Mouse (Mus musculus) ES-Bruce4 (cell line): ENCODE data around the gene Akap8l. TPM values are rescaled to one million over a fixed set of nuclear protein-coding genes. Genes with fewer than 3 reads are reported as not detected.

Source experiments
- H3K27ac ChIP-seq: 2 replicates; pipeline ENCODE4 v1.5.1; 2012; ENCODE audit warnings: low read length, inconsistent platforms; ENCODE audit not compliant: insufficient read depth
- H3K27me3 ChIP-seq: 2 replicates; pipeline ENCODE4 v1.6.1; 2012; ENCODE audit warnings: mild to moderate bottlenecking, low read length, inconsistent platforms; ENCODE audit not compliant: control insufficient read depth, poor library complexity, insufficient read depth, severe bottlenecking
- H3K36me3 ChIP-seq: 2 replicates; pipeline ENCODE4 v1.6.1; 2012; ENCODE audit warnings: inconsistent platforms, mild to moderate bottlenecking, low read length, moderate library complexity; ENCODE audit not compliant: control insufficient read depth, poor library complexity, insufficient read depth, severe bottlenecking
- H3K4me1 ChIP-seq: one replicate; pipeline ENCODE4 v1.8.1; 2011; ENCODE audit warnings: low read length; ENCODE audit not compliant: control insufficient read depth, insufficient read depth
- H3K4me3 ChIP-seq: 2 replicates; pipeline ENCODE4 v1.5.1; 2011; ENCODE audit warnings: low read depth, mild to moderate bottlenecking, low read length
- H3K9ac ChIP-seq: 2 replicates; pipeline ENCODE4 v1.6.1; 2012; ENCODE audit warnings: low read depth, mild to moderate bottlenecking, inconsistent platforms; ENCODE audit not compliant: poor library complexity, severe bottlenecking
- H3K9me3 ChIP-seq: replicated peaks from 2 replicates; pipeline ENCODE4 v1.6.1; 2012; ENCODE audit warnings: mild to moderate bottlenecking, low read length, inconsistent platforms; ENCODE audit not compliant: control insufficient read depth, poor library complexity, insufficient read depth, severe bottlenecking
- CTCF ChIP-seq: IDR thresholded peaks from one replicate; pipeline ENCODE4 v1.8.1; 2011; ENCODE audit warnings: low read depth, low read length
- EP300 ChIP-seq: IDR thresholded peaks from 2 replicates; pipeline ENCODE4 v1.6.1; 2011; ENCODE audit warnings: low read depth, low read length; ENCODE audit not compliant: insufficient read depth
- POLR2A ChIP-seq: IDR thresholded peaks from one replicate; pipeline ENCODE4 v1.8.1; 2011; ENCODE audit warnings: low read length; ENCODE audit not compliant: insufficient read depth
- polyA plus RNA-seq: library from polyadenylated mRNA; stranded (reverse); fragments of >200 nt; gene quantifications from 2 replicates; pipeline ENCODE4 v1.2.4, GENCODE M21; 2011; ENCODE audit warnings: low read depth; ENCODE audit not compliant: missing spikeins, insufficient read depth, insufficient read length

The Akap8l gene
- polyA plus RNA-seq, 1 experiment, result 67.7 TPM

DNA sequence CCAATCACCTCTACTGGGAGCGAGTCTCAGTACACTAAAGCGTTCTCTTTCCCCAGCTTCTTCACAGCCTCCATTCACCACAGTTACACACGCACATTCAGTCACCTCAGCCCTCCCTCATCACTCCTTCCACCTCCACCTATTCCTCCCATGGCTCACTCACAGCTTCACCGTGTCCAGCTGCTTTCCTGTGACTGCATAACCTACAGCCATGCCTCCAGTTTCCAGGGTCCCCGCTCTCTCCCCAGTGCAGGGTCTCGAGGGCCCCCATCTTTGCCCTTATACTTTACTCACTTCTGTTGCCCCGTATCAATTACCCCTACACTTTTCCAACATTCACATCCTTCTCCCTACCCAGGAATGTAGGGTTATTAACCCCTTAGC, 37.6 kb upstream of the Akap8l start:
- Histone ChIP-seq H3K27me3 (no peaks in the 10 kb centered on the region), H3K9ac (peak overlapping the region; percentile 75; the same call in 1 of the 2 replicates), H3K4me3 (peak overlapping the region; percentile 93), H3K27ac (no peak overlapping the region), H3K9me3 (no peaks in the 10 kb centered on the region), H3K36me3 (no peaks in the 10 kb centered on the region), H3K4me1 (no peaks in the 10 kb centered on the region)
- no peak for TF ChIP-seq CTCF
- no peak for TF ChIP-seq POLR2A
- no peak for TF ChIP-seq EP300

DNA sequence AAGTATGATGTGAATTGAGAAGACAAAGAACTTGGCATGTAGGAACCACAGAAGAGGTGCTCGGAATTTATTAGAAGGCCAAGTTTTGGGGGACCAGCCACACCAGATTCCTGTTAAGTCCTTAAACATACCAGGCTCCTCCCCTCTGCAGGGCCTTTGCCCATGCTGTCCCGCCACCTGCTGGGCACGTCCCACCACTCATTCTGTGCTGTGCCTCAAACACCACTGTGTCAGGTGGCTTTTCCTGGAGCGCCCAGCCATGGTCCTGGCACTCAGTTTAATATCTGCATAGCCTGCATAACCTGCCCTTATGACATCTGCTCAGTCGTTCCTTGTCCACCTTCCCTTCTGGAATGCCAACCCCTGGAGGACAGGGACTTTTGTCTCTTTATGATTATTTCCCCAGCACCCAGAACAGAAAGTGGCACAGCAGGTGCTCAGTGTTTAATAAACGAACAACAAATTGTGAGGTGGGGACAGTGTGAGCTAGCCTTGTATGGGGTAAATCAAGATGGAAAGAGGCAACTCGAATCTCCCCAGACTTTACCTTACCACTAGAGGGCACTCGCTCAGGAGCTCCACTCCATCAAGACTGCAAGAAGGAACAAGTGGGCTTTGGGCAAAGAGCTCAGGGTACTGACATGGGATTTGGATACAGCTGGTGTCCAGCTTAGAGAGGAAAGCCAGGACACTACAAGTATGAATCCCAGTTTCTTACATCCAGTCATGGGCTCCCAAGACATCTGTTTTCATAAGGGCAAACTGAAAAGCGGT, 36.4 kb upstream of the Akap8l start:
- Histone ChIP-seq H3K4me3 (no peak overlapping the region), H3K27ac (no peak overlapping the region), H3K9me3 (no peaks in the 10 kb centered on the region), H3K4me1 (no peaks in the 10 kb centered on the region), H3K9ac (no peak overlapping the region), H3K36me3 (no peaks in the 10 kb centered on the region), H3K27me3 (no peaks in the 10 kb centered on the region)
- no peak for TF ChIP-seq EP300
- peak; percentile 71 for TF ChIP-seq CTCF

DNA sequence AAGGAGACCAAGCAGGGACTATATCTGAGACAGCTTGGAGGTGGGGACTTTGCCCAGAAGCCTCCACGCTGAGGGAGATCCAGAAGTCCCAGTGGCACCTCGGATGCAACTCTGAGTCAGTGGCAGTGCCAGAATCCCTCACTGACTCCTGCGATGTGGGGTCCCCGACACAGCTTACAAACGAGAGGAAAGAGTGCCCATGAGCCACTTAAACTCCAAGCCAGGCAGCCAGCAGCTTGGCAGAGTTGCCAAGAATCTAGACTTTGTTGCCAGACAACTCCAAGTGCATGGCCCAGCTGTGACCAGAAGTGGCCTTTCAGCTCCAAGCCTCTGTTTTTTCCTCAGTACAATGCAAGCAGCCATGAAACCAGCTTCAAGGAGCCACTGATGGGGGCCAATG, 33.3 kb upstream of the Akap8l start:
- Histone ChIP-seq H3K9me3 (no peaks in the 10 kb centered on the region), H3K36me3 (no peaks in the 10 kb centered on the region), H3K27ac (no peak overlapping the region), H3K9ac (no peak overlapping the region), H3K27me3 (no peaks in the 10 kb centered on the region), H3K4me1 (peaks cover 2% of the 10 kb centered on the region), H3K4me3 (no peak overlapping the region)
- TF ChIP-seq CTCF (no peak), POLR2A (no peak), EP300 (no peak)

DNA sequence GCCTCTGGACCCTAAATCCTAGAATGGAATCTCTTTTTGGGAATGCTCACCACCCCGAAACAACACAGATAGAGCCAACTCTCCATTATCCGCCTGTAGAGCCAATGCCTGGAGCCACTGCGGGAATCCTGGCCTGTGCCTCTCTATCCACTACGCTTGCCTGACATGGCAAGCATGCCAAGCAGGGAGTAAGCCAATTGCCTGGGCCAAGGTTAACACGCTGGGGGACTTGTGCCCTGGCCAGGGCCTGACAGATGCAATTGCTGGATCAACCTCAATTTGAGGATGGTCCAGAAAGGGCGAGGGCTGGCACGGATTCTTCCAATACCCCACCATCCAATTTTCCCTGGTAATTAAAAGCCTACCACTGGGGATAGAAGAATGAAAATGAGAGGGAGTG, 32.2 kb upstream of the Akap8l start:
- peaks cover 2% of the 10 kb centered on the region for H3K4me1 ChIP-seq
- no peak overlapping the region for H3K27ac ChIP-seq
- no peaks in the 10 kb centered on the region; the same call in none of the 2 replicates for H3K36me3 ChIP-seq
- TF ChIP-seq POLR2A, result no peak
- no peak for TF ChIP-seq EP300
- TF ChIP-seq CTCF, result no peak
- H3K9ac ChIP-seq, result no peak overlapping the region
- no peaks in the 10 kb centered on the region for H3K9me3 ChIP-seq
- no peak overlapping the region for H3K4me3 ChIP-seq
- H3K27me3 ChIP-seq, result no peaks in the 10 kb centered on the region

DNA sequence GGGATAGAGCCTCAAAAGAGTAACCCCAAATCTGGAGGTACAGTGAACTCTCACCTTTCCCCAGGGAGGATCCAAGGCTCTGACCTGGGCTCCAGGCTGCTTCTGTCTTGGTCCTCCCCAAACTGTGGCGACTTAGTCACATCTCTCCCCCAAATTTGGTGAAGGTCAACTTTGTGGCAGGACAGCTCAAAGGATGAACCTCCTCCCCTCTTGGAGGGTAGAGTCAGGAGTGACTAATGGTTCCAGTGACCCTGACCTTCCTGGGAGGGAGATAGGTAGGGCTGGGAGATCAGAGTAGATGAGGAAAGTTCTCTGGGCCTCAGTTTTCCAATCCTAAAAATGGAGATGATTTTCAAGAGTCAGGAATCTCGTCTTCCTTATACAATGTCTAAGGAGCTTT, 28.4 kb upstream of the Akap8l start:
- H3K4me1 ChIP-seq, result peaks cover 2% of the 10 kb centered on the region
- TF ChIP-seq EP300, result no peak
- TF ChIP-seq POLR2A, result no peak
- TF ChIP-seq CTCF, result no peak
- H3K9me3 ChIP-seq, result no peaks in the 10 kb centered on the region
- no peak overlapping the region for H3K9ac ChIP-seq
- no peak overlapping the region for H3K27ac ChIP-seq
- no peaks in the 10 kb centered on the region for H3K27me3 ChIP-seq
- peaks cover 7% of the 10 kb centered on the region for H3K36me3 ChIP-seq
- no peak overlapping the region for H3K4me3 ChIP-seq

DNA sequence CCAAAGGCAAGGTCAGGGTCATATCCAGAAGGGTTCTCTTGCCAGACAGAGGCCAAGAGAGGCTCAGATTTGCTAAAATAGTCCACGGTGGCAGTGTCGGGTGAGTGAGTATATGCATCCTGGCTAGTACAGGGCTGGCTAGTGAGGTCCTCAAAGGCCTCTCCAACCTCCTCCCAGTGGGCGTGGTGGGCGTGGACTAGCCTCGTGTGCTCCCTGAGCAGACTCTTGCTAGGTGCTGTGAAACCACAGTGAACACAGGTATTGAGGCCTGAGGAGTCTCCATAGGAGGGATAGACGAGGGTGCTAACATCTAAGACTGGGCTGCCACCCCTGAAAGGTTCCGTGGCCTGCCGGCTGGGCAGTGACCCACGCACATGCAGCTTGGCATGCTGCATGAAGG, 26.7 kb upstream of the Akap8l start:
- H3K9ac ChIP-seq, result peak overlapping the region; percentile 58
- peaks cover 2% of the 10 kb centered on the region for H3K4me1 ChIP-seq
- H3K27ac ChIP-seq, result peak overlapping the region; percentile 97
- no peaks in the 10 kb centered on the region for H3K9me3 ChIP-seq
- no peaks in the 10 kb centered on the region for H3K27me3 ChIP-seq
- TF ChIP-seq CTCF (no peak), EP300 (0 out of 2 replicates have a peak, but pooled peaks have one; percentile 16), POLR2A (no peak)
- no peak overlapping the region for H3K4me3 ChIP-seq
- H3K36me3 ChIP-seq, result peaks cover 7% of the 10 kb centered on the region
